Mouse (Mus musculus) heart, embryonic 14.5 days (tissue): ENCODE measurements around the gene Zmynd12. TPM values are rescaled to one million over a fixed set of nuclear protein-coding genes. Genes with fewer than 3 reads are reported as not detected.

Source experiments
- ATAC-seq: fragments of 200-750 bp; cut with Nextera tagmentation; 2 replicates; pipeline ENCODE4 v1.8.0; 2017; ENCODE audit warnings: low read depth, moderate TSS enrichment; ENCODE audit not compliant: insufficient number of reproducible peaks, insufficient read depth, low FRiP score
- H3K27ac ChIP-seq, 2 experiments: fragments of 200-500 bp in 1 of 2; fragments of 300-500 bp in 1 of 2; sonication (generic) in 1 of 2; replicated peaks in 1 of 2; 2 replicates each; pipeline ENCODE4 v1.5.1; 2012 to 2014; ENCODE audit warnings: low read depth in 2 of 2, low read length in 2 of 2, control low read depth in 1 of 2, mild to moderate bottlenecking in 1 of 2, mixed read lengths in 1 of 2; ENCODE audit not compliant: control insufficient read depth in 1 of 2, insufficient read depth in 1 of 2
- H3K27me3 ChIP-seq: fragments of 300-500 bp; sonication (generic); 2 replicates; pipeline ENCODE4 v1.6.1; 2014; ENCODE audit warnings: mild to moderate bottlenecking, low read length, control low read depth; ENCODE audit not compliant: control insufficient read depth, insufficient read depth
- H3K36me3 ChIP-seq: fragments of 300-500 bp; sonication (generic); 2 replicates; pipeline ENCODE4 v1.6.1; 2014; ENCODE audit warnings: mild to moderate bottlenecking, control low read depth, low read length, mixed read lengths; ENCODE audit not compliant: control insufficient read depth, insufficient read depth
- H3K4me1 ChIP-seq, 2 experiments: fragments of 200-500 bp in 1 of 2; fragments of 300-500 bp in 1 of 2; sonication (generic) in 1 of 2; 2 replicates each; pipeline ENCODE4 v1.6.1; 2012 to 2014; ENCODE audit warnings: low read length in 2 of 2, control low read depth in 1 of 2, mixed read lengths in 1 of 2; ENCODE audit not compliant: control insufficient read depth in 2 of 2, insufficient read depth in 2 of 2
- H3K4me2 ChIP-seq: fragments of 300-500 bp; sonication (generic); 2 replicates; pipeline ENCODE4 v1.6.1; 2014; ENCODE audit warnings: mild to moderate bottlenecking, low read length
- H3K4me3 ChIP-seq, 2 experiments: fragments of 200-500 bp in 1 of 2; fragments of 300-500 bp in 1 of 2; sonication (generic) in 1 of 2; 2 replicates each; pipeline ENCODE4 v1.5.1; 2012 to 2014; ENCODE audit warnings: low read length in 2 of 2, mild to moderate bottlenecking in 2 of 2, control low read depth in 1 of 2, low read depth in 1 of 2, moderate library complexity in 1 of 2; ENCODE audit not compliant: control insufficient read depth in 1 of 2, insufficient read depth in 1 of 2
- H3K9ac ChIP-seq: fragments of 300-500 bp; sonication (generic); 2 replicates; pipeline ENCODE4 v1.6.1; 2014; ENCODE audit warnings: mild to moderate bottlenecking, low read length
- H3K9me3 ChIP-seq: fragments of 300-500 bp; sonication (generic); 2 replicates; pipeline ENCODE4 v1.6.1; 2016; ENCODE audit warnings: low read length, control low read depth; ENCODE audit not compliant: control insufficient read depth
- WGBS: fragments of 180-500 bp; shearing (Covaris S2); extraction: QIAGEN DNeasy Blood & Tissue Kit; methylation state at CpG from one replicate; pipeline ENCODE4 v1.1.7; 2014; 5-methylcytosine and 5-hydroxymethylcytosine counted together
- polyA plus RNA-seq: library from polyadenylated mRNA; unstranded; fragments of >200 nt; fragmentation: Nextera tagmentation; extraction: Ambion mirVana; gene quantifications from 2 replicates; pipeline ENCODE4 v1.2.1, GENCODE M21; 2014

The Zmynd12 gene
- polyA plus RNA-seq, 1 experiment from 2014 or later: 0.45 TPM

GRCm38 (mm10) chr4:119512731-119513141, 90.1 kb downstream of the Zmynd12 start:
- Histone ChIP-seq H3K4me3 (0 out of 4 replicates have a peak overlapping the region, but pooled peaks of 1 of the 2 experiments have one; percentile 9), H3K9me3 (no peaks in the 10 kb centered on the region), H3K27ac (peak overlapping the region; percentile 87 to 88), H3K27me3 (no peaks in the 10 kb centered on the region), H3K4me1 (peaks cover 11 to 20% of the 10 kb centered on the region in 2 experiments), H3K36me3 (no peaks in the 10 kb centered on the region), H3K9ac (no peak overlapping the region), H3K4me2 (peak overlapping the region; percentile 48)
- peak; percentile 89 for ATAC-seq
- 4% methylated on average over 3 of the region's 3 CpGs for WGBS

Other genes starting within 250 kb of the Zmynd12 start
- 11.2 and 12.0 TPM in 2 replicates for gene Zfp691, start 248.6 kb upstream of the Zmynd12 start, polyA plus RNA-seq
- 0.88 and 1.2 TPM in 2 replicates for gene Ermap, start 232.8 kb upstream of the Zmynd12 start, polyA plus RNA-seq
- 140 and 141 TPM in 2 replicates for gene Svbp, start 227.5 kb upstream of the Zmynd12 start, polyA plus RNA-seq
- gene Tmem269, start 204.6 kb upstream of the Zmynd12 start, polyA plus RNA-seq: 0.19 TPM in 1 of 2 replicates, not detected in the other
- gene AU022252, start 190.1 kb upstream of the Zmynd12 start, polyA plus RNA-seq: 24.8 and 25.1 TPM in 2 replicates
- 40.9 and 42.0 TPM in 2 replicates for gene P3h1, start 189.9 kb upstream of the Zmynd12 start, polyA plus RNA-seq
- gene Cldn19, start 167.4 kb upstream of the Zmynd12 start, polyA plus RNA-seq: not detected in 2 replicates
- 785 and 813 TPM in 2 replicates for gene Ybx1, start 128.2 kb upstream of the Zmynd12 start, polyA plus RNA-seq
- gene Ppih, start 102.3 kb upstream of the Zmynd12 start, polyA plus RNA-seq: 45.2 and 52.6 TPM in 2 replicates
- 4.0 and 4.6 TPM in 2 replicates for gene Ccdc30, start 7.3 kb upstream of the Zmynd12 start, polyA plus RNA-seq
- 31.5 and 35.7 TPM in 2 replicates for gene Ppcs, start 394 bp upstream of the Zmynd12 start, polyA plus RNA-seq
- gene Rimkla, start 69.8 kb downstream of the Zmynd12 start, polyA plus RNA-seq: 5.7 TPM in 2 replicates
- gene Foxj3, start 114.2 kb downstream of the Zmynd12 start, polyA plus RNA-seq: 23.0 and 25.8 TPM in 2 replicates
- 4.4 and 5.0 TPM in 2 replicates for gene Frg2f1, start 116.7 kb downstream of the Zmynd12 start, polyA plus RNA-seq
- gene Guca2a, start 214.9 kb downstream of the Zmynd12 start, polyA plus RNA-seq: not detected in 2 replicates
- gene Guca2b, start 236.1 kb downstream of the Zmynd12 start, polyA plus RNA-seq: not detected in 2 replicates